Mouse (Mus musculus) liver, adult 2 months (tissue): ENCODE measurements at regions not wholly inside any gene's neighbourhood (a gene's known extent, or its start where the extent isn't known, plus 50 kb on each side); places are given as distances from the start of the nearest gene placed in this dataset.

Source experiments
- DNase-seq: peaks from one replicate; pipeline ENCODE4 v3.0.0-alpha.2; 2011; ENCODE audit warnings: low read depth, low spot score; ENCODE audit errors: extremely low read depth
- H3K27ac ChIP-seq: fragments of 200-500 bp; replicated peaks from 2 replicates; pipeline ENCODE4 v1.5.1; 2012; ENCODE audit warnings: low read depth, mild to moderate bottlenecking, control low read depth, inconsistent platforms, low read length; ENCODE audit not compliant: insufficient read depth
- H3K27me3 ChIP-seq: fragments of 200-500 bp; 2 replicates; pipeline ENCODE4 v1.6.1; 2012; ENCODE audit warnings: mild to moderate bottlenecking, moderate library complexity, low read length, inconsistent platforms; ENCODE audit not compliant: control insufficient read depth, insufficient read depth
- H3K36me3 ChIP-seq: fragments of 200-500 bp; 2 replicates; pipeline ENCODE4 v1.6.1; 2012; ENCODE audit warnings: low read length, inconsistent platforms; ENCODE audit not compliant: control insufficient read depth, insufficient read depth
- H3K4me1 ChIP-seq: fragments of 200-500 bp; 2 replicates; pipeline ENCODE4 v1.6.1; 2011; ENCODE audit warnings: low read length; ENCODE audit not compliant: control insufficient read depth, insufficient read depth
- H3K4me3 ChIP-seq: fragments of 200-500 bp; 2 replicates; pipeline ENCODE4 v1.5.1; 2011; ENCODE audit warnings: low read depth, mild to moderate bottlenecking, control low read depth, low read length, moderate library complexity; ENCODE audit not compliant: insufficient read depth
- H3K79me2 ChIP-seq: fragments of 200-500 bp; 2 replicates; pipeline ENCODE4 v1.6.1; 2012; ENCODE audit warnings: inconsistent platforms, mild to moderate bottlenecking, low read length, moderate library complexity; ENCODE audit not compliant: control insufficient read depth, insufficient read depth
- H3K9ac ChIP-seq: fragments of 200-500 bp; 2 replicates; pipeline ENCODE4 v1.6.1; 2012; ENCODE audit warnings: low read depth, mild to moderate bottlenecking, control low read depth, inconsistent platforms, low read length
- CTCF ChIP-seq: fragments of 200-500 bp; IDR thresholded peaks from 2 replicates; pipeline ENCODE4 v1.5.1; 2011; ENCODE audit warnings: low read depth, low read length, control low read depth
- POLR2A ChIP-seq: fragments of 200-500 bp; IDR thresholded peaks from 2 replicates; pipeline ENCODE4 v1.6.1; 2011; ENCODE audit warnings: low read length, control low read depth; ENCODE audit not compliant: insufficient read depth; ENCODE audit errors: extremely low read depth
- WGBS: fragments of 180-500 bp; shearing (Covaris S2); methylation state at CpG from one replicate; pipeline ENCODE4 v1.1.7; 2018; 5-methylcytosine and 5-hydroxymethylcytosine counted together

DNA sequence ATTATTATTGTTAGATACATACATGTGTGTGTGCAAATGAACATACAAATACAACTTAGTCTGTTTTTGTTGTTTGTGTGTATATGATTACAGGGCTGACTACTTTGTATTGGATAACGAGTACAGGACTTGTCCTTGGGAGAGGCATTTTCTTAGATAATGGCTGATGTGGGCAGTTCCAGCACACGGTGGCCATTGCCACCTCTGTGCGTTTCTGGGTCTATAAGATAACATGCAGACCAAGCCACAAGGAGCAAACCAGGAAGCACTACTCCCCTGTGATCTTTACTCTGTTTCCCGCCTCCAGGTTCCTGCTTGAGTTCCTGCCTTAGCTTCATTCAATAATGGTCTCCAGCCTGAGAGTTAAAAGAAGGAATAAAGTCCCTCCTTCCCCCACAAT lies 77.3 kb upstream of the Mbnl1 start:
- H3K4me1 ChIP-seq, result no peaks in the 10 kb centered on the region
- DNase-seq, result no peak
- no peak overlapping the region for H3K27ac ChIP-seq
- no peak overlapping the region for H3K9ac ChIP-seq
- no peaks in the 10 kb centered on the region for H3K79me2 ChIP-seq
- H3K4me3 ChIP-seq, result no peak overlapping the region
- TF ChIP-seq CTCF (no peak), POLR2A (no peak)
- H3K36me3 ChIP-seq, result no peaks in the 10 kb centered on the region
- H3K27me3 ChIP-seq, result no peaks in the 10 kb centered on the region
- WGBS, result 79% methylated on average over 4 of the region's 4 CpGs

DNA sequence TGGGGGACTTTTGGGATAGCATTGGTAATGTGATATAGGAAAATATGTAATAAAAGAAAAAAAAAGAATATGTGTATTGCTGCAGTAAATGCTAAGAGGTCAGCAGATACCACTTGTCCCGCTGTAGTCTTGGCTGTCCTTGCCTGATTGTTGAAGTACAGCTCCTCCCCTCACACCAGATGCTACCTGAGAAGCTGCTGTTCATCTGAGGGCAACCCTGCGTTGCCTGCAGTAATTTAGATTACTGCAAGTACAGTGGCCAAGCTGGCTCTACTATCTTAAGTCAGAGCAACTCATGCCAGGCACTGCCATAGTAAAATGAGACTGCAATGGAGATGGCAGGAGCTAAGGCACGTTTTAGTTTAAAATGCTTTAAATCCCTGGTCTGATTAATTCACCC lies 75.7 kb upstream of the Mbnl1 start:
- H3K27ac ChIP-seq, result no peak overlapping the region
- WGBS, result 89% methylated on average over 3 of the region's 3 CpGs
- no peaks in the 10 kb centered on the region for H3K36me3 ChIP-seq
- H3K9ac ChIP-seq, result no peak overlapping the region
- H3K79me2 ChIP-seq, result no peaks in the 10 kb centered on the region
- H3K4me3 ChIP-seq, result no peak overlapping the region
- TF ChIP-seq CTCF (no peak), POLR2A (no peak)
- no peaks in the 10 kb centered on the region for H3K27me3 ChIP-seq
- DNase-seq, result no peak
- H3K4me1 ChIP-seq, result no peaks in the 10 kb centered on the region

DNA sequence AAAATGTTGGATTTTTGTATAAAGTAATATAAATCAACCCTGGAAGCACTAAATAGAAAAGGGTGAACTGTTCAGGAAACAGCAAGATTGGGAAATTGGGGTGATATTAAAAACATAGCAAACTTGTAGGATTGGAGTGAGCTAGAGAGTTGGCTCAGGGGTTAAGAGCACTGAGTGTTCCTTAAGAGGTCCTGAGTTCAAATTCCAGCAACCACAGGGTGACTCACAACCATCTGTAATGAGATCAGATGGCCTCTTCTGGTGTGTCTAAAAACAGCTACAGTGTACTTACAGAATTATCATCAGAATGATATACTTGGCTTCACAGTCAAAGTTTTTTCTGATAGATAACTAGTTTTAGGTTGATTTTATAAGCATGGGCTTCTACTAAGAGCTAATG lies 73.8 kb upstream of the Mbnl1 start:
- no peak for DNase-seq
- H3K27ac ChIP-seq, result no peak overlapping the region
- no peaks in the 10 kb centered on the region for H3K4me1 ChIP-seq
- no peaks in the 10 kb centered on the region for H3K36me3 ChIP-seq
- TF ChIP-seq CTCF (no peak), POLR2A (no peak)
- H3K9ac ChIP-seq, result no peak overlapping the region
- H3K4me3 ChIP-seq, result no peak overlapping the region
- no peaks in the 10 kb centered on the region for H3K79me2 ChIP-seq
- H3K27me3 ChIP-seq, result no peaks in the 10 kb centered on the region

DNA sequence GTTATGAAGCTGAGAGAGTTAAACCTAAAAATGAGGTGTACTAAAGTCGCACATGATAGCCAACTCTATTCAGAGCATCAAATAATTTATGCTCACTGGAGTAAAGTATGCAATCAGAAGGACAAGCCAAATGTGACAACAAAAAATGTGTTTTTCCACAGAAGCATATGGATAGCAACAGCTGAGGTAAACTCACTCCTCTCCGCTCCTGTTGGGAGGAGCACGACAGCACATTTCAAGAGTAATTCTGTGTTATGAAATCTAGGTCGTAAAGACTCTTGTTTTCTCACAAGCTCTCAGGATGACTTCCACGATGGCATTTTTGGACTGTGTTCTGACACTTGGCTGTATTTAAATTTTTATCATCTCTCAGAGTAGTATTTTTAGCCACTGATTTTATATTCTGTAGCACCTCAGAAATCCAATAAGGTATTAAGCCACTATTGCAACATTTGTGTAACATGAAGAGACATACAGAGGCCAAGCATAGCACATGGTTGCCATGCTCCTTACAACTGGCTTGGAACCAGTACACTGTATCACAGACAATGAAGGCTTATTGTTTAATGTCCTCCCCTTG lies 70.3 kb upstream of the Mbnl1 start:
- DNase-seq, result no peak
- Histone ChIP-seq H3K4me1 (no peaks in the 10 kb centered on the region), H3K36me3 (no peaks in the 10 kb centered on the region), H3K4me3 (no peak overlapping the region), H3K27ac (no peak overlapping the region), H3K27me3 (no peaks in the 10 kb centered on the region), H3K79me2 (no peaks in the 10 kb centered on the region), H3K9ac (no peak overlapping the region)
- TF ChIP-seq POLR2A, result no peak
- TF ChIP-seq CTCF, result no peak
- 89% methylated on average over 5 of the region's 5 CpGs for whole genome bisulfite sequencing

DNA sequence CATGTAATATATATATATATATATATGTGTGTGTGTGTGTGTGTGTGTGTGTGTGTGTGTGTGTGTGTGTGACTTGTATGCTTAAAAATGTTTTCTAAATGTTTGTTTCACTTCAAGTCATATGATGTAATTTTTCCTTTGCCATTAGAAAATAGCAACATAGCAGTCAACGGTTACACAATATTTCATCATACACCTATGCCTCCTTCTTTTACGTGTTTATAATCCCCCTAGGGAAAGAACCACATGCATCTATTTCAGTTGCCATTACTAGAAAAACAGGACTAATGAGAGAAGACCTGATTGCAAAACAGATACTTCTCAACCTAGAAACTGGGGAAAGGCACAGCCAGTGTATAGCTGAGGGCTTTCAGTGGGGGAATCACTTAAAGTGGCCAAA lies 65.2 kb upstream of the Mbnl1 start:
- DNase-seq, result peak; percentile 12
- TF ChIP-seq CTCF, result no peak
- TF ChIP-seq POLR2A, result no peak
- H3K9ac ChIP-seq, result no peak overlapping the region
- 30% methylated on average over 2 of the region's 2 CpGs for WGBS
- H3K27ac ChIP-seq, result no peak overlapping the region
- H3K36me3 ChIP-seq, result no peaks in the 10 kb centered on the region
- H3K27me3 ChIP-seq, result no peaks in the 10 kb centered on the region
- peaks cover 5% of the 10 kb centered on the region for H3K4me1 ChIP-seq
- H3K4me3 ChIP-seq, result no peak overlapping the region
- no peaks in the 10 kb centered on the region for H3K79me2 ChIP-seq

DNA sequence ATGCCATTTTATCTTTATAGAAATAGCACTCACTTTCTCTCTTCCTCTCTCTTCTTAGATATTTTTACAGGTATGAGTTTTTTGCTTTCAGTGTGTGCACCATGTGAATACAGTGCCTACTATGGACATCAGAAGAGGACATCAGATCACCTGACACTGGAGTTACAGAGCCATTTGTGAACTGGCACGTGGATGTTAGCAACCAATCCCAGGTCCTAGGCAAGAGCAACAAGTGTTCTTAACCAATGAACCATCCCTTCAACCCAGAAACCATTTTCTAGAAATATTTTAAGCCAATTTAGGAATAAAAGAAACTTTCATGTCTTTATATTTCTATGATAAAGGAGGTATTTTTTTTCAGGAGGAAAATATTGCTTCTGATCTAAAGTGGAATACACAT lies 64.7 kb upstream of the Mbnl1 start:
- Histone ChIP-seq H3K36me3 (no peaks in the 10 kb centered on the region), H3K9ac (0 out of 2 replicates have a peak overlapping the region, but pooled peaks have one; percentile 21), H3K79me2 (no peaks in the 10 kb centered on the region), H3K4me1 (peaks cover 5% of the 10 kb centered on the region), H3K27ac (no peak overlapping the region), H3K4me3 (no peak overlapping the region), H3K27me3 (no peaks in the 10 kb centered on the region)
- TF ChIP-seq POLR2A, result no peak
- TF ChIP-seq CTCF, result no peak
- WGBS, result 30% methylated on average over 1 of the region's 1 CpGs
- peak; percentile 44 for DNase-seq
